Mouse (Mus musculus) olfactory bulb, adult 2 months (tissue): ENCODE data around the gene Asphd1. TPM values are rescaled to one million over a fixed set of nuclear protein-coding genes. Genes with fewer than 3 reads are reported as not detected.
A peak's percentile ranks its signal among the peaks of the same experiment; 100 is the strongest.

ENCODE experiments used
- H3K27ac ChIP-seq: fragments of 200-500 bp; 2 replicates; pipeline ENCODE4 v1.5.1; 2012; ENCODE audit warnings: low read depth, low read length; ENCODE audit not compliant: insufficient read depth
- H3K4me1 ChIP-seq: fragments of 200-500 bp; 2 replicates; pipeline ENCODE4 v1.6.1; 2012; ENCODE audit warnings: low read length; ENCODE audit not compliant: control insufficient read depth, insufficient read depth
- H3K4me3 ChIP-seq: fragments of 200-500 bp; 2 replicates; pipeline ENCODE4 v1.5.1; 2012; ENCODE audit warnings: mild to moderate bottlenecking, low read depth, low read length, moderate library complexity; ENCODE audit not compliant: insufficient read depth
- CTCF ChIP-seq: fragments of 200-500 bp; IDR thresholded peaks from 2 replicates; pipeline ENCODE4 v1.5.1; 2012; ENCODE audit warnings: low read depth, mild to moderate bottlenecking, low read length, moderate library complexity; ENCODE audit not compliant: insufficient read depth
- POLR2A ChIP-seq: fragments of 200-500 bp; IDR thresholded peaks from 2 replicates; pipeline ENCODE4 v1.6.1; 2012; ENCODE audit warnings: mild to moderate bottlenecking, low read depth, low read length, moderate library complexity; ENCODE audit not compliant: insufficient read depth
- WGBS: fragments of 180-500 bp; shearing (Covaris S2); methylation state at CpG from one replicate; pipeline ENCODE4 v1.1.7; 2018; 5-methylcytosine and 5-hydroxymethylcytosine counted together
- polyA plus RNA-seq: library from polyadenylated mRNA; stranded (reverse); fragments of >200 nt; gene quantifications from 2 replicates; pipeline ENCODE4 v1.2.4, GENCODE M21; 2012; ENCODE audit warnings: low replicate concordance; ENCODE audit not compliant: missing spikeins, insufficient read depth, insufficient read length

Gene Asphd1
- polyA plus RNA-seq, 1 experiment: not detected

DNA sequence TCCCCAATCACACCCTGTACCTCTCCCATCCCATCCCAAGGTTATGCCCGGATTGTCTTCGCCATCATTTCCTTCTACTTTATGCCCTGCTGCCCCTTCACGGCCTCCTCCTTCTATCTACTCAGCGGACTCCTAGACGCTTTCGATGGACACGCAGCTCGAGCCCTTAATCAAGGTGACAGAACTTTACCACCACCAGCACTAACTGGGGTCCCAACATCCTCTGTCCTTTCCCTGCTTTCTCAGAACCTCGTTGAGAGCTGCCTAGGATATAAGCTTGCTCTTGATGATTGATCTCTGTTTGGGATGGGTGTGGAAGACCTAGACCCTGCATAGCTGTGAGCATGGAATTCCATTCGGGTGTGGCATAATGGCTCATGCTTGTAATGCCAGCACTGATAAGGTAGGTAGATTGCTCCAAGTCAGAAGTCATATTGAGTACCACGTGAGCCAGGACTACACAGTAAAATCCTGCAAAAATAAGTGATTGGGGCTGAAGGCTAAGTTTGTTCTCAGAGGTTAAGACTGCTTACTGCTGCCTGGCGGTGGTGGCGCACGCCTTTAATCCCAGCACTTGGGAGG, 27.6 kb upstream of the Asphd1 start:
- H3K4me1 ChIP-seq: peaks cover 3% of the 10 kb centered on the region
- WGBS: 28% methylated on average over 14 of the region's 14 CpGs
- no peak overlapping the region for H3K27ac ChIP-seq
- TF ChIP-seq POLR2A (no peak), CTCF (no peak)
- peak overlapping the region; percentile 89 for H3K4me3 ChIP-seq

DNA sequence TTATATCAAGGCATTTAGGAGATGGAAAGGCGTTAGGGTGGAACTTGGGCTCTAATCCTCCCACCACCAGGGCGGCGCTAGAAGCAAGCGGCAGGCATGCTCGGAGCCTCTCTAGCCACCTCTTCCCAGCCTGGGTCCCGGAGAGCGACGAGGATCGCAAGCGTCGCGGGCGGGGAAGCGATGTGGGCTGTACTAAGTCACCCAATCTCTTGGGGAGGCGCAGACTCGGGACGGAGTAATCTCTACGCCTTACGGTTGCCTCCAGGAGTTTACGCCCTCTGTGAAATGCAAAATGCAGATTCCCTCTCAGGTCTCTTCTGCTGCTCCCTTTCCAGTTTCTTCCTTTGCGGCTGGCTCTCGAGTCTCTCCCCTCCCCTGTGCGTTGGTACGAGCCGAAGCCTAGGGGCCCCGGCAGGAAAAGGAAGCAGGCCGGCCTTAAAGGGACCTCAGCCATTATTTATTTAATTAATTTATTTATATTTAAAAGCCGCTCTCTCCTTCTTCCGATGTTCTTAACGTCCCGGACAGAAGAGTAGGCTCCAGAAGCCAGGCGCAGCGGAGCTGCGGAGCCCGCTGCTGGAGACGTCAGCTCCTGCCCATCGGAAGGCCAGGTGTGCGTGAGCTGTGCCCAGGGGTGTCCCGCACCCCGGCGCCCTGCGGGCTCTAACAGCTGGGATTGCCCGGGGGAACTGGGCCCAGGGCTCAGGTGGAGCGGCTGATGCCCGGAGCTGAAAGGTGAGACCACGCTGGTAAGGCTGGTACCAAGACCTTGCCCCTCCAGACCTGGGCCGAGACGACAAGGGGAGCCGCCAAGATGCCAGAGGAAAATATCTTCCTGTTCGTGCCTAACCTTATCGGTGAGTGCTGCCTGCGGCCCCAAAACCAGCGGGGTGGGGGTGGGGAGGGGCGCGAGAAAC, 26.8 kb upstream of the Asphd1 start, which contains the start of gene Cdiptos:
Cdiptos (minus strand) TSS at position 149 of the 917 bp plus-strand sequence.
- Histone ChIP-seq H3K4me1 (peaks cover 3% of the 10 kb centered on the region), H3K27ac (peak within 1 kb of the TSS; percentile 99), H3K4me3 (peak within 1 kb of the TSS; percentile 89)
- WGBS: under 1% methylated on average over 55 of the region's 55 CpGs
- TF ChIP-seq POLR2A: 0 out of 2 replicates have a peak, but pooled peaks have one; percentile 17
- peak; percentile 84 for TF ChIP-seq CTCF

GRCm38 (mm10) chr7:126975893-126975949, 26.3 kb upstream of the Asphd1 start, which contains the start of gene Cdipt:
Gene Cdipt, plus strand, starts transcription at chr7:126975914.
- Histone ChIP-seq H3K4me1 (peaks cover 3% of the 10 kb centered on the region), H3K4me3 (peak within 1 kb of the TSS; percentile 89), H3K27ac (peak within 1 kb of the TSS; percentile 99)
- WGBS: 0% methylated on average over 1 of the region's 1 CpGs
- TF ChIP-seq POLR2A: no peak
- TF ChIP-seq CTCF: no peak

DNA sequence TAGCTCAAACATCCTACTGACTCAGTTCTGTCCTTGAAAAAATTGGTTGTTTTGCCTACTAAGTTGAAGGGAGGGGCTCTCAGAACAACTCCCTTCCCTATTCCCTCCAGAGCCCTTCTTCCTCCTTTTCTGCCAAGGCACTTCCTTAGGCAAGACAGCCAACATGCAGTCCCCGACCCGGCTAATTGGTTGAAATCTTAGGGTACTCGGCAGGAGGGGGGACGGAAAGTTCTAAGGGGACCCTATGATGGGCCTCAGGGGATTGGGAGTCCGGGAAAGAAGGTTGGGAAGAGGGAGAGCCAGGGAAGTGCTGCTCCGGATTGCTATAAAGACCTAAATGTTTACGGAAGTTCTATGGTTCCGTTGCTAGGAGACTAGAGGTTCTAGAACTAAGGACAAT, 26.1 kb upstream of the Asphd1 start:
- WGBS: 10% methylated on average over 8 of the region's 8 CpGs
- Histone ChIP-seq H3K4me3 (no peak overlapping the region), H3K27ac (no peak overlapping the region), H3K4me1 (peaks cover 3% of the 10 kb centered on the region)
- TF ChIP-seq CTCF (no peak), POLR2A (no peak)

DNA sequence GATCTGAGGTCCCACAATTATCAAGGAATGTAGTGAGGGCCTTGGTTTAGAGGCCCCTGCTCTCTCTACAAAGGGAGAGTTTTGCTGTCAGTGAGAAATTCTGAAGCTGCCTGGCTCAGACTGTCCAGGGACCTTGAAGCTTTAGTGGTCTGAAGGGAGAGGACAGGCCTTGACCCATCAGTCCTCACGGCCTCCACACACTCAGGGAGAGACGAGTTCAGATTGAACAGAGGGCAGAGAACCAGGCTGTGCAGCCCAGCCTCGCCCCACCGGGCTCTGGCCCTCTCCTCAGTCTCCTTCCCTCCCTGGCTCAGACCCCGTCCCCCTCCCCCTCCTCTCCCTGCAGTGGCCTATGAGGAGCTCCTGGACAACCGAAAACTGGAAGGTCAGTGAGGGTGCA, 18.0 kb upstream of the Asphd1 start:
- Histone ChIP-seq H3K4me1 (no peaks in the 10 kb centered on the region), H3K4me3 (no peak overlapping the region), H3K27ac (no peak overlapping the region)
- no peak for TF ChIP-seq POLR2A
- 75% methylated on average over 6 of the region's 6 CpGs for WGBS

DNA sequence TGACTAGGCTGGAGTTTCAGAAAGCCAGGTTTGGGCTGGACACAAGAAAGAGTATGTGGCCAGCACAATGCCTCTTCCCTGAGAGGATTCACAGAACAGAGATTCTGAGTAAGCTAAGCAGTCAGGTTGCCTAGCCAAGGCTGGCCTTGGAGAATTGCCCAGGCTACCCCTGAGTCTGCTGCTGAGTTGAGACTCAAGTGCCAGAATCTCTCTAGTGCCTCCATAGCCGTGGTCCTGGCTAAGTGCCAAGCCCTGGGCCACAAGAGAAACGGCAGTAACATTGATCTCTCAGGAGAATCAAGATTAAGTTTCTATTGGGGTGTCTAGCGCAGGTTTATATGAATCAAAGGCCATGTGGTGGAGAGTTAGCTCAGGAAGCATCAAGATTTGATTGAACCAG, 16.2 kb upstream of the Asphd1 start:
- WGBS: 42% methylated on average over 3 of the region's 3 CpGs
- no peak for TF ChIP-seq POLR2A
- TF ChIP-seq CTCF: no peak

DNA sequence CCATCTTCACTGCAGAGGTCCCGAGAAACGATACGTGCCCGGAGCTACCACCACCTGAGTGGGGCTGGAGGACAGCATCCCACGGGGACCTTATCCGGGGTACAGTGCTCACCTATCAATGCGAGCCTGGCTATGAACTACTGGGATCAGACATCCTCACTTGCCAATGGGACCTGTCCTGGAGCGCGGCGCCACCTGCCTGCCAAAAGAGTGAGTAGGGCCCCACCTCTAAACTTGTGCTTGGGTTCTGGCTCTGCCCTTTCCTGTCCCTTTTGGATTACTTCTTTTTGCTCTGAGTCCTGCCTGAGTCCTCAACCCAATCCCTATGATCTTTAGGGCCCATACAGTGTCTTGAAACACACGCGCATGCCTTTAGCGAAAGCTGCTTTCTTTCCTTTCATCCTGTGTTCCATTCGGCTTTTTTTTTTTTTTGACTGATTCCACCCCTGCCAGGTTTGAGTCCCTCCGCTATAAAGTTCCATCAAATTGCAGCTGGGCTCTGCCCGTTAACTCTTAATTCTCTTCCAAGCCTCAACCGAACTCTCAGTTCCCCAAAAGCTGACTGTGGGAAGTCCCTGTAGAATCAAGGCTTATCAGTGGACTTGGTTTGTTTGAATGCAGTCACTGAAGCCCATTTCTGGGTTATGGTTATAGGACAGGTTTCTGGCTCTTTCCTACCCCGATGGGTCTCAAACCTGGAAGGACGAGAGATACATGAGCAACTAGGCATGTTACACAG, 14.3 kb upstream of the Asphd1 start:
- TF ChIP-seq POLR2A (no peak), CTCF (no peak)
- Histone ChIP-seq H3K4me1 (no peaks in the 10 kb centered on the region), H3K27ac (no peak overlapping the region), H3K4me3 (no peak overlapping the region)
- WGBS: 35% methylated on average over 19 of the region's 19 CpGs

More for the DNA sequence above, 16.2 kb upstream of the Asphd1 start:
- no peak overlapping the region for H3K27ac ChIP-seq
- no peak overlapping the region for H3K4me3 ChIP-seq
- H3K4me1 ChIP-seq: no peaks in the 10 kb centered on the region

DNA sequence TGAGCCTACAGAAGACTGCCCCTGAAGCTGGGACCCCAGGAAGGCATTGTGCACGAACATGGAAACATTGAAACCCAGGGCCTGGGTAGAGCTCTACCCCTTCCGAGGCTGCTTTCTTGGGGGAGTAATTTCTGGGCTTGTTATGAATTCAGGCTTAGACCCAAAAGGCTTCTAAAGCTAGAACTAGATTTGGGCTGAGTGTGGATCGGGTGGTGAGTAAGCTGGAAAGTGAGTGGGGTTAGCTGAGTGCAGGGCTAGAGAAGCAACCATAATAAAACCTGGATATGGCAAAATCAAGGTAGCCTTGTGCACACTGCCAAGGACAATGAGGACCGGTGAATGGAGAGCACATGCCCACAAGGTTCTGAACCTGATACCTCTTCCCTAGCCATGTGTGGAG, 12.6 kb upstream of the Asphd1 start:
- no peak for TF ChIP-seq CTCF
- TF ChIP-seq POLR2A: no peak
- H3K27ac ChIP-seq: no peak overlapping the region
- no peak overlapping the region for H3K4me3 ChIP-seq
- 86% methylated on average over 4 of the region's 4 CpGs for WGBS
- H3K4me1 ChIP-seq: no peaks in the 10 kb centered on the region

DNA sequence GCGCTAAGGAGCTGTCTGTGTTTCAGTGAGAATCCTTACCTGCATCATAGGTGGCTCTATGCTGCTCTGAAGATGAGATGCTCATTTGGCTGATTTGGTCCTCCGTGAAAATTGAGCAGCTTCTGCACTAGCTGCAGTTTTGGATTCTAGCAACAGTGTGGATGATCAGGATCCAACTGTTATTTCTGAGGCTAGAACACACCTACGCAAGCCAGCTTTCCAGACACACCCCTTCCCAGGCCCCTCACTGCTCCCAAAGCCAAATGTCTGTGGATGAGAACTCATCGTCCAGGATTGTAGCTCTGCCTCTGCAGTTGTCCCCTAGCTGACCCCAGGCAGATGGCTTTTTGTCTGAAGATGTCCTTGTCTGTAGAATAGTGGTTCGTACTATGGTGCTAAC, 11.7 kb upstream of the Asphd1 start:
- Histone ChIP-seq H3K27ac (no peak overlapping the region), H3K4me1 (no peaks in the 10 kb centered on the region), H3K4me3 (no peak overlapping the region)
- no peak for TF ChIP-seq CTCF
- TF ChIP-seq POLR2A: no peak
- 87% methylated on average over 5 of the region's 5 CpGs for WGBS
